Mouse (Mus musculus) stomach, embryonic 14.5 days (tissue): ENCODE data around the gene Ninl. TPM values are rescaled to one million over a fixed set of nuclear protein-coding genes. Genes with fewer than 3 reads are reported as not detected.

Source experiments
- ATAC-seq: fragments of 200-750 bp; cut with Nextera tagmentation; 2 replicates; pipeline ENCODE4 v1.8.0; 2017; ENCODE audit warnings: low read depth, moderate TSS enrichment; ENCODE audit not compliant: insufficient number of reproducible peaks, insufficient read depth, low FRiP score
- H3K27ac ChIP-seq: fragments of 300-500 bp; sonication (generic); 2 replicates; pipeline ENCODE4 v1.5.1; 2014; ENCODE audit warnings: mild to moderate bottlenecking, low read length, moderate library complexity, mixed read lengths
- H3K27me3 ChIP-seq: fragments of 300-500 bp; sonication (generic); 2 replicates; pipeline ENCODE4 v1.6.1; 2014; ENCODE audit warnings: low read length, control low read depth, mixed read lengths; ENCODE audit not compliant: control insufficient read depth, insufficient read depth
- H3K36me3 ChIP-seq: fragments of 300-500 bp; sonication (generic); 2 replicates; pipeline ENCODE4 v1.6.1; 2014; ENCODE audit warnings: mild to moderate bottlenecking, control low read depth, low read length, moderate library complexity, mixed read lengths; ENCODE audit not compliant: control insufficient read depth, insufficient read depth
- H3K4me1 ChIP-seq: fragments of 300-500 bp; sonication (generic); 2 replicates; pipeline ENCODE4 v1.6.1; 2014; ENCODE audit warnings: low read length, control low read depth, mixed read lengths; ENCODE audit not compliant: control insufficient read depth, insufficient read depth
- H3K4me2 ChIP-seq: fragments of 300-500 bp; sonication (generic); replicated peaks from 2 replicates; pipeline ENCODE4 v1.6.1; 2014; ENCODE audit warnings: low read depth, low read length, control low read depth
- H3K4me3 ChIP-seq: fragments of 300-500 bp; sonication (generic); 2 replicates; pipeline ENCODE4 v1.5.1; 2014; ENCODE audit warnings: low read depth, low read length, control low read depth
- H3K9ac ChIP-seq: fragments of 300-500 bp; sonication (generic); replicated peaks from 2 replicates; pipeline ENCODE4 v1.6.1; 2014; ENCODE audit warnings: low read depth, mild to moderate bottlenecking, control low read depth, low read length, moderate library complexity, mixed read lengths
- H3K9me3 ChIP-seq: fragments of 300-500 bp; sonication (generic); 2 replicates; pipeline ENCODE4 v1.6.1; 2016; ENCODE audit warnings: low read depth, low read length, control low read depth; ENCODE audit not compliant: control insufficient read depth
- WGBS: fragments of 180-500 bp; shearing (Covaris S2); extraction: QIAGEN DNeasy Blood & Tissue Kit; methylation state at CpG from one replicate; pipeline ENCODE4 v1.1.7; 2014; 5-methylcytosine and 5-hydroxymethylcytosine counted together
- polyA plus RNA-seq: library from polyadenylated mRNA; unstranded; fragments of >200 nt; fragmentation: Nextera tagmentation; extraction: Ambion mirVana; gene quantifications from 2 replicates; pipeline ENCODE4 v1.2.1, GENCODE M21; 2014

Ninl gene
- polyA plus RNA-seq, 1 experiment from 2014 or later = 14.0 TPM

- H3K4me2 ChIP-seq = no peak overlapping the region
- 81% methylated on average over 19 of the region's 19 CpGs for WGBS
- H3K36me3 ChIP-seq = peaks cover 24% of the 10 kb centered on the region
- no peak for ATAC-seq
- no peaks in the 10 kb centered on the region for H3K9me3 ChIP-seq
- no peaks in the 10 kb centered on the region for H3K27me3 ChIP-seq
- no peaks in the 10 kb centered on the region for H3K4me1 ChIP-seq
- no peak overlapping the region for H3K27ac ChIP-seq
- no peak overlapping the region for H3K9ac ChIP-seq
- no peak overlapping the region for H3K4me3 ChIP-seq
These were observed 105.7 kb downstream of the Ninl start for GRCm38 (mm10) chr2:150933482-150933881.

DNA sequence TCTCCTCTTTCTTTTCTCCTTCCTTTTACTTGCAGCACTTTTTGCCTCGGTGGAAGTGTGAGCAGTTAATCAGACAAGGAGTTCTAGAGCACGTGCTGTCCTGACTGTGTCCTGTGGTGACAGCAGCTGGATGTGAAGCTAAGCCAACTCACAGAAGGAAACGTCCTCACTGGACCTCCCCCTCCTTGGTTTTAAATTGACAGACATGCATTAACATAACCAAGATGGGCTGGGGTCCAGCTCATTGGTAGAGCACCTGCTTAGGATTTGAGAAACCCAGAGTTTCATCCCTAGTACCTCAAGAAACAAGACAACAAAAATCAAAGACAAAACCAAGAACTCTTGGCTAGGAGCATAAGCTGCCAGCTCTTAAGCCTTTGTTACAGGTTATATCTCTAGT is 108.4 kb downstream of the Ninl start:
- Histone ChIP-seq H3K27me3 (no peaks in the 10 kb centered on the region), H3K4me3 (no peak overlapping the region), H3K9ac (no peak overlapping the region), H3K9me3 (no peaks in the 10 kb centered on the region), H3K27ac (no peak overlapping the region), H3K36me3 (peaks cover 20% of the 10 kb centered on the region), H3K4me2 (no peak overlapping the region), H3K4me1 (no peaks in the 10 kb centered on the region)
- no peak for ATAC-seq
- WGBS = 72% methylated on average over 3 of the region's 3 CpGs

DNA sequence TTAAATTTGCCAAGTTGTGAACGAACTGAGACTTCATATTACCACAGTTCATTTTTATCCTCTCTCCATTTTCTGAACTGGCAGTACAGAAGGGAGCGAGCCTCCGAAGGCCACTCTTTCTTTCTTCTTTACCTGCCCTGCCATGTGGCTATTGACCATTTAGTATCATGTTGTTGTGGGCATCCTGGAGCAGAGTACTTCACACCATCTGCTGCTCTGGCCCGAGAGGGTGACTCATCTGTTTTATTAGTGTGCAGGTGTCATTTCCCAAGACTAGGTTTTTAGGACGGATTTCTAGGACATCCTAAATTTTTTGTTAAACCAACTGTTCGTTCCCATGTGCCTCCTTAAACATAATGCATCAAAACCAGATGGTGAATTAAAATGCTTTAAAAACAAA is 110.0 kb downstream of the Ninl start:
- no peak overlapping the region for H3K27ac ChIP-seq
- H3K9ac ChIP-seq = no peak overlapping the region
- no peak overlapping the region for H3K4me2 ChIP-seq
- no peaks in the 10 kb centered on the region for H3K27me3 ChIP-seq
- H3K36me3 ChIP-seq = peaks cover 10% of the 10 kb centered on the region
- H3K9me3 ChIP-seq = no peaks in the 10 kb centered on the region
- ATAC-seq = no peak
- no peaks in the 10 kb centered on the region for H3K4me1 ChIP-seq
- no peak overlapping the region for H3K4me3 ChIP-seq
- 85% methylated on average over 6 of the region's 6 CpGs for WGBS

GRCm38 (mm10) chr2:150927038-150927720 is 112.0 kb downstream of the Ninl start:
- Histone ChIP-seq H3K27ac (no peak overlapping the region), H3K4me3 (no peak overlapping the region), H3K9ac (no peak overlapping the region), H3K4me2 (no peak overlapping the region), H3K27me3 (no peaks in the 10 kb centered on the region), H3K9me3 (no peaks in the 10 kb centered on the region), H3K36me3 (peaks cover 14% of the 10 kb centered on the region), H3K4me1 (no peaks in the 10 kb centered on the region)
- ATAC-seq = no peak
- WGBS = 91% methylated on average over 11 of the region's 11 CpGs

DNA sequence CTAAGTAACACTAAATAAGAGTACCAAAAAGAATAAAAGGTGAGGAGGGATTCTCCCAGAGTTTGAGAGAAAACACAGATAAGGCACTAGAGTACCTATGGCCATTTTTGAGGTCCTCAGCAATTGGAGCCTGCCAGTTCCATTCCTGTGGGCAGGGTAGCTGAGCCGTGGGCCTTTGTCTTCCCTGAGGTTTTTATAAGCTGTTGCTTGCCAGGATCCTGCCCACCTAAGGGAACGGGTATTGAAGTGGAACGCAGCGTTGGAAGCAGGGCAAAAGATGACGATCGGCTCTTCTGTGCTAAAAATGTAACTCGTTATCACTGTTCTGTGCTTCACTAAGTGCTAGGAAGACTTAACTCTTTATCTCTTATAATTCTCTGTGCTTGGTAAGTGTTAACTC is 115.7 kb downstream of the Ninl start:
- no peaks in the 10 kb centered on the region for H3K9me3 ChIP-seq
- H3K27ac ChIP-seq = no peak overlapping the region
- no peak overlapping the region for H3K4me3 ChIP-seq
- no peaks in the 10 kb centered on the region for H3K4me1 ChIP-seq
- H3K9ac ChIP-seq = no peak overlapping the region
- ATAC-seq = no peak
- peaks cover 18% of the 10 kb centered on the region for H3K36me3 ChIP-seq
- H3K27me3 ChIP-seq = no peaks in the 10 kb centered on the region
- H3K4me2 ChIP-seq = no peak overlapping the region
- 83% methylated on average over 7 of the region's 7 CpGs for WGBS

DNA sequence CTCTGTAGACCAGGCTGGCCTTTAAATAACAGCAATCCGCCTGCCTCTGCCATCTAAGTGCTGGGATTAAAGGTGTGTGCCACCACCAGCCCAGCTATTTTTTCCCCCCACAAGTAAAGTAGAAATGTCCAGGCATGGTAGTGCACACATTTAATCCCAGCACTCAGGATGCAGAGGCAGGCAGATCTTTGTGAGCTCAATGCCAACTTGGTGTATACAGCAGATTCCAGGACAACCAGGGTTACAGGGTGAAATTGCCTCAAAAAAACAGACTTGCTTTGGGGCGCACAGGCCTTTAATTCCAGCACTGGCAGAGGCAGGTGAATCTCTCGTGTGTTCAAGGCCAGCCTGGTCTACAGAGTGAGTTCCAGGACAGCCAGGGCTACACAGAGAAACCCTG is 116.2 kb downstream of the Ninl start:
- ATAC-seq = no peak
- Histone ChIP-seq H3K27ac (no peak overlapping the region), H3K4me3 (no peak overlapping the region), H3K4me2 (no peak overlapping the region), H3K9ac (no peak overlapping the region), H3K27me3 (no peaks in the 10 kb centered on the region), H3K36me3 (peaks cover 18% of the 10 kb centered on the region), H3K9me3 (no peaks in the 10 kb centered on the region), H3K4me1 (no peaks in the 10 kb centered on the region)
- 92% methylated on average over 3 of the region's 3 CpGs for WGBS

DNA sequence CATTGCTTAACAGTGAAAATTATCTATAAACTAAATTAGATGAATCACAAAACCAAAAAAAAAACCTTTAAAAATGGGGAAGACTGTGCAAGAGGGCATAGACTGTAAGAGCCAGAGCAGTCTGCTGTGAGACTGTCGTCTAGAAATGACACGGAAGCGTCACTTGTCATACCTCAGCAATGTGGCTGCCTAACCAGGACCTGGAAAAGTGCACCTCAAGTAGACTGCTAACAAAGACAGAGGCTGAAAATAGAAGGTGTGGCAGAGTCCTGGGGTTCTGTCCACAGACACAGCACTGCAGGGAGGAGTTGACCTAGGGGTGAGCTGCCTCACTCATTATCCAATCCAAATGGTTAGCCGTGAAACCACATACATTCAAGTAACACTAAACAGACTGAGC is 117.0 kb downstream of the Ninl start:
- H3K4me1 ChIP-seq = no peaks in the 10 kb centered on the region
- no peaks in the 10 kb centered on the region for H3K9me3 ChIP-seq
- 89% methylated on average over 4 of the region's 4 CpGs for WGBS
- H3K4me3 ChIP-seq = no peak overlapping the region
- ATAC-seq = no peak
- peaks cover 12% of the 10 kb centered on the region; the same call in 1 of the 2 replicates for H3K36me3 ChIP-seq
- H3K27me3 ChIP-seq = no peaks in the 10 kb centered on the region
- H3K27ac ChIP-seq = no peak overlapping the region
- H3K4me2 ChIP-seq = no peak overlapping the region
- no peak overlapping the region for H3K9ac ChIP-seq

DNA sequence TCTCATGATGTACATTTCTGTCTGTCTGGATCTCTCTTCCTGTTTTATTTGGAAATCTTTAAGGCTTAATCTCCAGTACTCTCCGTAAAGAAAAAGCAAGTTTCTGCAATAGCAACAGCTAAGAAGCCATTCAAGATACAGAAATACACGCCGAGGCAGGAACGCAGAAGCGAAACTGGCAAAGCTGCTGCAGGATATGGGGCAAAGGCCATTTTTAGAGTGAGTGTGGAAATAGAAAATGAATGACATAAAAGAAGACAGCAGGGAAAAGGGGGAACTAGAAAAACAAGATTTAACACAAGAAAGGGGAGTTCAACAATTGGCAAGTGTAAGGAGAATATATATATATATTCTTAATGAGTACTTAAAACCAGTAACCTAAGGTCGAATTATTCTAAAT is 117.5 kb downstream of the Ninl start:
- Histone ChIP-seq H3K36me3 (peaks cover 12% of the 10 kb centered on the region; the same call in 1 of the 2 replicates), H3K4me1 (no peaks in the 10 kb centered on the region), H3K27me3 (no peaks in the 10 kb centered on the region), H3K4me2 (no peak overlapping the region), H3K27ac (no peak overlapping the region), H3K4me3 (no peak overlapping the region), H3K9ac (no peak overlapping the region), H3K9me3 (no peaks in the 10 kb centered on the region)
- 89% methylated on average over 6 of the region's 6 CpGs for WGBS
- ATAC-seq = no peak

GRCm38 (mm10) chr2:150920543-150920942 is 118.6 kb downstream of the Ninl start:
- Histone ChIP-seq H3K27me3 (no peaks in the 10 kb centered on the region), H3K9ac (no peak overlapping the region), H3K36me3 (peaks cover 12% of the 10 kb centered on the region; the same call in 1 of the 2 replicates), H3K4me2 (no peak overlapping the region), H3K27ac (no peak overlapping the region), H3K4me3 (no peak overlapping the region), H3K9me3 (no peaks in the 10 kb centered on the region), H3K4me1 (no peaks in the 10 kb centered on the region)
- no peak for ATAC-seq
- 88% methylated on average over 3 of the region's 3 CpGs for WGBS
